Mouse (Mus musculus) kidney, adult 2 months (tissue): ENCODE results near the gene Actr2. TPM values are rescaled to one million over a fixed set of nuclear protein-coding genes. Genes with fewer than 3 reads are reported as not detected.
"Not testable (repeated sequence)": the region's sequence is repeated elsewhere in the genome, so short reads cannot be mapped to it uniquely, and the experiment has no call there.

Experiments used
- DNase-seq: peaks from one replicate; pipeline ENCODE4 v3.0.0; 2021
- H3K27ac ChIP-seq: fragments of 200-500 bp; 2 replicates; pipeline ENCODE4 v1.5.1; 2012; ENCODE audit warnings: low read depth, low read length, control low read depth, inconsistent platforms; ENCODE audit not compliant: insufficient read depth
- H3K27me3 ChIP-seq: fragments of 200-500 bp; replicated peaks from 2 replicates; pipeline ENCODE4 v1.6.1; 2012; ENCODE audit warnings: mild to moderate bottlenecking, moderate library complexity, low read length, inconsistent platforms; ENCODE audit not compliant: control insufficient read depth, insufficient read depth
- H3K36me3 ChIP-seq: fragments of 200-500 bp; 2 replicates; pipeline ENCODE4 v1.6.1; 2012; ENCODE audit warnings: mild to moderate bottlenecking, moderate library complexity, low read length, inconsistent platforms; ENCODE audit not compliant: control insufficient read depth, insufficient read depth
- H3K4me1 ChIP-seq: fragments of 200-500 bp; 2 replicates; pipeline ENCODE4 v1.6.1; 2011; ENCODE audit warnings: low read length; ENCODE audit not compliant: control insufficient read depth, insufficient read depth
- H3K4me3 ChIP-seq: fragments of 200-500 bp; 2 replicates; pipeline ENCODE4 v1.5.1; 2011; ENCODE audit warnings: mild to moderate bottlenecking, low read depth, low read length, control low read depth; ENCODE audit not compliant: insufficient read depth
- CTCF ChIP-seq: fragments of 200-500 bp; conservative IDR thresholded peaks from 2 replicates; pipeline ENCODE4 v1.5.1; 2011; ENCODE audit warnings: low read depth, mild to moderate bottlenecking, control low read depth, low read length, moderate library complexity, mixed read lengths; ENCODE audit not compliant: insufficient read depth, insufficient read length
- POLR2A ChIP-seq: fragments of 200-500 bp; IDR thresholded peaks from one replicate; pipeline ENCODE4 v1.6.1; 2011; ENCODE audit warnings: low read depth, low read length, control low read depth
- WGBS: fragments of 180-500 bp; shearing (Covaris S2); methylation state at CpG from one replicate; pipeline ENCODE4 v1.1.7; 2018; 5-methylcytosine and 5-hydroxymethylcytosine counted together
- polyA plus RNA-seq: library from polyadenylated mRNA; depleted of rRNA; stranded (reverse); fragments of >200 nt; gene quantifications from 2 replicates; pipeline ENCODE4 v1.2.3, GENCODE M21; 2012

The Actr2 gene
- polyA plus RNA-seq, 1 experiment = 38.8 TPM

DNA sequence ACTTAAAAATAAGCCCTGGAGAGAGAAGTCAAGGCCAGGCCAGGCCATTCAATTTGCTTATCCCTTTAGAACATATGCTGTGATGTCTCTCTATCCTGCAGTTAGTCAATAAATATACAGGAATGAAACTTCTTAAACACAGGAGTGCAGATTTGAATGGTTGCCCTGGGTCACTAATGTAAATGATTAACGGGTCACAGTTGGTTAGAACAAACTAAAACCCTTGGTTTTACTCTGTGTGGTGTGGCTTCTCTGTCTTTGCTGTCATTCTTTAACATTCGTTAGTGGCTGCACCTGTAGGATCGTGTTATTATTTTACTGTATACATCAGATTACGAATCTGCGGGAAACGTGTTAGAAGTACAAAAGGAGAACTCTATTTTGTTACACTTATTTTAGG is 23.6 kb upstream of the Actr2 start:
- TF ChIP-seq POLR2A (no peak), CTCF (no peak)
- Histone ChIP-seq H3K27me3 (no peaks in the 10 kb centered on the region), H3K36me3 (no peaks in the 10 kb centered on the region), H3K27ac (no peak overlapping the region), H3K4me3 (no peak overlapping the region), H3K4me1 (peaks cover 9% of the 10 kb centered on the region)
- DNase-seq = peak; percentile 78
- WGBS = 26% methylated on average over 6 of the region's 6 CpGs

DNA sequence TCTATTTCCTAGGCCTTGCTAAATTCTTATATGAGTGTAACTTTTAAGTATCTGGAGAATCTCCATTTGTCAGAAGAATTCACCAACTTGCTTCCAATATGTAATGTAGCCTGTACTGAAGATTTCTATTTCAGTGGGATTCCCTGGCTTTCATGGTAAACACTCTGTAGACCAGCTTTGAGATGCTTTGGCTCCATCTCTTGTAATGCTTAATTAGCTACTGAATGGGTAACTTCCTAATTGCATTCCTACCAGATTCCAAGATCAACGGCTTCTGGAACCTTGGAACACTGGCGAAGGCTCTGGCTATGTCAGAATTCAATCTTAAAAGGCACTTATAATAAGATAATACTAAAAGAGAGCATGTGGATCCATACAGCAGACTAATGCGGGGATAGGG is 22.2 kb upstream of the Actr2 start:
- not testable (repeated sequence) for DNase-seq, H3K4me1 ChIP-seq, H3K27ac ChIP-seq, H3K4me3 ChIP-seq, H3K36me3 ChIP-seq, H3K27me3 ChIP-seq
- WGBS = 46% methylated on average over 3 of the region's 3 CpGs

GRCm38 (mm10) chr11:20133721-20134120 is 21.0 kb upstream of the Actr2 start:
- 80% methylated on average over 1 of the region's 1 CpGs for WGBS
- peak; percentile 12 for DNase-seq
- H3K4me3 ChIP-seq = no peak overlapping the region
- no peaks in the 10 kb centered on the region for H3K36me3 ChIP-seq
- no peak overlapping the region for H3K27ac ChIP-seq
- H3K27me3 ChIP-seq = no peaks in the 10 kb centered on the region
- TF ChIP-seq POLR2A = no peak
- no peak for TF ChIP-seq CTCF
- peaks cover 9% of the 10 kb centered on the region for H3K4me1 ChIP-seq

GRCm38 (mm10) chr11:20132955-20133562 is 20.3 kb upstream of the Actr2 start:
- Histone ChIP-seq H3K27me3 (no peaks in the 10 kb centered on the region), H3K27ac (peak overlapping the region; percentile 2; the same call in 1 of the 2 replicates), H3K36me3 (no peaks in the 10 kb centered on the region), H3K4me1 (peaks cover 9% of the 10 kb centered on the region), H3K4me3 (peak overlapping the region; percentile 21; the same call in 1 of the 2 replicates)
- TF ChIP-seq POLR2A = no peak
- TF ChIP-seq CTCF = peak; percentile 88
- peak; percentile 93 for DNase-seq
- WGBS = 19% methylated on average over 12 of the region's 12 CpGs

DNA sequence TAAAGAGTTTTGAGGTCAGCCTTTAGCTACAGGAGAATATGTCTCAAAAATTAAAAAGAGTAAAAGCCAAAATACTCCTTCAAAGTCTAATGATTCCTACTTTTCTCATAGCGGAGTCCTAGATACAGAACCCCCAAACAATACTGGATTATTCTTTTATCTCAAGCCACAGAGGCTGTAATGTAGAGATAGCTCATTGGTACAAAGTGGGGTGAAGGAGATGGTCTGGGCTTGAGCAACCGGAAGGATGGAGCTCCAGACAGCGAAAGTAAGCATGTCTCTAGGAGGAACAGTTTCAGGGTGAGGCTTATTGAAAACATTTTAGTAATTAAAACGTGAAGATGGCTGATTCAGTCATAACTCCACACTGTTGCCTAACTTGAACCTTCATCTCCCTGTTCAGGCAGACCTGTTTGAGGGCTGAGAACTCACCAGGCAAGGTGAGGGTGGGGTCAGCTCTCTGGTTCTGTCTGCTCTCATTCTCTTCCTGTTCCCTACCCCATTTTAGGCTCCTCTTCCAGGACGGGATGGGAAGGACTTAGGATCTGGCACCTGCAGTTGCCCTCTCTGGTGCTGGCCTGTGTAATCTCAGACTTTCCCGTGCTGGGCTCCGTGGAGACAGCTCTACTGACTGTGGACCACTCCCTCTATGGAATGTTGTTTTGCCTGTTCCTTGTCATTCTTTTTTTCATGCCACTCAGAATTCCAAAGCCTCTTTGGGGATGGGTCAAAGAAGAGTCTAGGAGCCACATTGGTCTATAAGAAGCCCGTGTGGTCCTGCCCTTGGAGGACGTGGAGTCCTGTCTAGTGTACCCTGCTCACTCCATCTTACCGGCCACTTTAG is 14.2 kb upstream of the Actr2 start:
- WGBS = 74% methylated on average over 10 of the region's 10 CpGs

DNA sequence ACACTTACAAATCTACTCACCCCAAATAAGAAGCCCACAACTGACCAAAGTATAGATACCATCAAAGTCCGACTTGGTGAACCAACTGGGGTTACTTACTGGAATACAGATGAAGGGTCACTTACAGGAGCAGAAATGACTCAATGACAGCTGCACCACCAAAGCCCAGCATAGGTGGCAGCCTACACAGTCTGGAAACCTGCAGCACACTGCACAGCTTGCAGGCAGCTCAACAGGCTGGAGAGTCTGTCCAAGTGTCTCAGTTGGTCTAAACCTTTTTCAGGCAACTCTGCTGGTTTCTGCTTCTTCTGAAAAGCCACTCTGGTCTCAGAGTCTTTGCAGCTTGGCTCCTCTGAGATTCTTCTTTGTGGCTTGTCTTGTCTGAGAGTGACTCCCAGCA is 12.7 kb upstream of the Actr2 start:
- WGBS = 80% methylated on average over 1 of the region's 1 CpGs
- no peaks in the 10 kb centered on the region for H3K4me1 ChIP-seq
- no peak for DNase-seq
- H3K27ac ChIP-seq = no peak overlapping the region
- no peaks in the 10 kb centered on the region for H3K36me3 ChIP-seq
- H3K27me3 ChIP-seq = no peaks in the 10 kb centered on the region; the same call in 1 of the 2 replicates
- TF ChIP-seq POLR2A (no peak), CTCF (no peak)
- H3K4me3 ChIP-seq = no peak overlapping the region

More for the DNA sequence above, 14.2 kb upstream of the Actr2 start:
- no peak for TF ChIP-seq POLR2A
- TF ChIP-seq CTCF = no peak
- H3K36me3 ChIP-seq = no peaks in the 10 kb centered on the region
- no peaks in the 10 kb centered on the region for H3K4me1 ChIP-seq
- no peak overlapping the region for H3K27ac ChIP-seq
- H3K4me3 ChIP-seq = no peak overlapping the region
- no peak for DNase-seq
- no peaks in the 10 kb centered on the region for H3K27me3 ChIP-seq

DNA sequence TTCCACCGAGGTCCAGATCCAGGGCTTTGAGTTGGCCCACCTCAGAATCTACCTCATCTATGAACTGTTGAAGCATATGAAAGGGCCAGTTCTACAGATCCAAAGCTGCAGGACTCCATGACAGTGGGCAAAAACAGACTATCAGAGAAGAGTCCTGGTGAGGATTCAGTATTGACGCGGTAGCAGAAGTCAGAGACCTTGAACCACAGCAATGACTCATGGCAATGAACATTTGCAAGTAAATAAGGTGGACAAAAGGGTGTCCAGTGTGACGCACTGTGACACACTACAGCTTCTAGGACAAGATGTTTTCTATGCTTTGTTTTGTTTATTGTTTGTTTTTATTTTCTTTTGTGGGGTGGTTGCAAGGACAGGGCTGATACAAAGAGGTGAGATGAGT is 4.0 kb upstream of the Actr2 start:
- Histone ChIP-seq H3K36me3 (no peaks in the 10 kb centered on the region), H3K27ac (no peak overlapping the region), H3K27me3 (no peaks in the 10 kb centered on the region; the same call in 1 of the 2 replicates), H3K4me1 (peaks cover 6% of the 10 kb centered on the region), H3K4me3 (no peak overlapping the region)
- no peak for DNase-seq
- TF ChIP-seq CTCF (no peak), POLR2A (no peak)
- 92% methylated on average over 4 of the region's 4 CpGs for WGBS
